In the genomic region with DNA sequence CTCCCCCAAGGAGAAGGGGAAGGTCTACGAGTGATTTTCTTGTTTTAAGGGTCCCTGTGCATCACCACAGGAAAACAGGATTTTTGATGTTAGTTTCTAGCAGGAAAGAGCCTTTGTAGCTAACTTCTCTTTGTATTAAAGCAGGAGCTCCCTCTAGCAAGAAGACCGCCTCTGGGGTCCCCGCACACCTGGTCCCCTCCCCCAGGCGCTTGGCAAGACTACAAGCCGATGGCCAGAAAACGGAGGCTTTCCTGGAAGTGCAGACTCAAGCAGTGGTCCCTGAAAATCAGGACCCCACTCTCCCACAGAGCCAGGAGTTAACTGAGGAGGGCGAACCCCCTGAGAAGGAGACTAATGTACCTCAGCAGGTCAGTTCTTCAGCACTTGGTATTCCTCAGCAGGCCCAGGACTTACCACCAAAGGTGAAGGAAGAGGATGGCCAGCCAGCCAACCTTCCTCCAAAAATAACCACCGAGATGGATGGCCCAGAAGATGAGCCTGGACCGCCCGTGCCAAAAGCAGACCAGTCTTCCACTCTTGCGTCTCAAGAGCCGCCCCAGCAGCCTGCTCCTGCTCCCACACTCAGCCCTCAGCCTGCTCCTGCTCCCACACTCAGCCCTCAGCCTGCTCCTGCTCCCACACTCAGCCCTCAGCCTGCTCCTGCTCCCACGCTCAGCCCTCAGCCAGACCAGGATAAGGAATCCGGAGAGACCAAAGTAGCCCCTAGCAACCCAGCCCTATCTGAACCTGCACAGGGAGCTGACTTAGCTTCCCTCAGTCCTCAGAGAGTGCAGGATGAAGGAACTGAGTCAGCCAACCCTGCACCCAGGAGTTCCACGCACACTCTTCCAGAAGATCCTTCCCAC, we compare ENCODE assay signal across 21 mouse cellular contexts.
DNase-seq lines count a peak whose midpoint lies in the region; ATAC-seq lines count a peak whose summit lies in the region.
"Had no signal": no experiment of that assay in that cellular context is flagged by ENCODE, and none has a peak within 500 bp of the region (broad histone marks: within the 10 kb centered on the region; RNA-seq: fewer than 3 reads in every experiment).

No protein-coding gene starts in this region.

- peaks cover 0 to 2% of the 10 kb centered on the region in 2 experiments; a peak in 1 of 4 replicates for H3K4me1 ChIP-seq in heart, embryonic 14.5 days (ENCODE audit: control insufficient read depth in 2 of 2, insufficient read depth in 2 of 2, low read length in 2 of 2)
- H3K4me1 ChIP-seq in heart, embryonic 12.5 days (replicated peaks) = no peaks in the 10 kb centered on the region; the same call in 1 of the 2 replicates
- H3K4me1 ChIP-seq: forebrain, embryonic 12.5 days; liver, embryonic 13.5 days had no signal

- H3K9ac ChIP-seq in heart, embryonic 14.5 days (ENCODE audit: low read length) = no peak overlapping the region
- no peak overlapping the region for H3K9ac ChIP-seq in heart, embryonic 12.5 days
- H3K9ac ChIP-seq: forebrain, embryonic 12.5 days; liver, embryonic 13.5 days had no signal

- no peak overlapping the region for H3K4me3 ChIP-seq in heart, embryonic 14.5 days (ENCODE audit: control insufficient read depth in 1 of 2, insufficient read depth in 1 of 2, low read depth in 1 of 2, low read length in 2 of 2)
- H3K4me3 ChIP-seq in heart, embryonic 12.5 days = no peak overlapping the region
- H3K4me3 ChIP-seq: forebrain, embryonic 12.5 days; gastrocnemius, adult 2 months; heart, embryonic 10.5 days; liver, embryonic 13.5 days had no signal

- DNase-seq in ovary, adult 18-20 months (ENCODE audit: low spot score) = peak; percentile 26
- no peak for DNase-seq in ovary, postnatal 10 days (ENCODE audit: low spot score)
- peak; percentile 35 for DNase-seq in thymus, postnatal 25 days
- no peak for DNase-seq in thymus, postnatal 10 days (ENCODE audit: low spot score in 2 of 2)
- DNase-seq in adrenal gland, postnatal 10 days = no peak
- DNase-seq: cerebellum, adult 11-12 months; cerebellum, postnatal 10 days; gastrocnemius, adult 2 months; heart, postnatal 14 days; kidney, adult 11 months; layer of hippocampus, adult 9-11 months; liver, embryonic 13.5 days; lung, adult 2 months; lung, postnatal 36 days; midbrain, embryonic 14.5 days; right cerebral cortex, adult 18-20 months had no signal

- peak; percentile 9; the same call in 1 of the 2 replicates for ATAC-seq in heart, embryonic 14.5 days (ENCODE audit: insufficient number of reproducible peaks, insufficient read depth, low FRiP score, low read depth)
- ATAC-seq in heart, embryonic 12.5 days (ENCODE audit: insufficient number of reproducible peaks, low FRiP score) = no peak
- no peak for ATAC-seq in erythroid progenitor cell, adult 5-6 weeks (replicated peaks; ENCODE audit: low FRiP score, poor library complexity, severe bottlenecking)

- H3K36me3 ChIP-seq in heart, embryonic 14.5 days (ENCODE audit: control insufficient read depth, insufficient read depth, low read length) = no peaks in the 10 kb centered on the region
- no peaks in the 10 kb centered on the region for H3K36me3 ChIP-seq in heart, embryonic 12.5 days
- H3K36me3 ChIP-seq: forebrain, embryonic 12.5 days; heart, embryonic 10.5 days; liver, embryonic 13.5 days had no signal

- 72% methylated on average over 15 of the region's 15 CpGs for WGBS in heart, embryonic 14.5 days
- 67% methylated on average over 15 of the region's 15 CpGs for WGBS in heart, embryonic 12.5 days

- H3K4me2 ChIP-seq in heart, embryonic 14.5 days (ENCODE audit: low read length) = no peak overlapping the region
- H3K4me2 ChIP-seq in heart, embryonic 12.5 days = no peak overlapping the region
- H3K4me2 ChIP-seq: forebrain, embryonic 12.5 days; liver, embryonic 13.5 days had no signal

- no peaks in the 10 kb centered on the region for H3K9me3 ChIP-seq in heart, embryonic 14.5 days (ENCODE audit: control insufficient read depth, low read length)
- H3K9me3 ChIP-seq in heart, embryonic 12.5 days (replicated peaks) = 0 out of 2 replicates have a peak, but pooled peaks cover 6% of the 10 kb centered on the region
- H3K9me3 ChIP-seq: forebrain, embryonic 12.5 days; heart, embryonic 10.5 days; liver, embryonic 13.5 days had no signal

- H3K27me3 ChIP-seq in heart, embryonic 14.5 days (ENCODE audit: control insufficient read depth, insufficient read depth, low read length) = no peaks in the 10 kb centered on the region
- no peaks in the 10 kb centered on the region for H3K27me3 ChIP-seq in heart, embryonic 12.5 days (replicated peaks)
- H3K27me3 ChIP-seq: forebrain, embryonic 12.5 days; liver, embryonic 13.5 days had no signal

- H3K27ac ChIP-seq in heart, embryonic 14.5 days (replicated peaks in 1 of 2; ENCODE audit: control insufficient read depth in 1 of 2, insufficient read depth in 1 of 2, low read depth in 2 of 2, low read length in 2 of 2) = no peak overlapping the region
- H3K27ac ChIP-seq in heart, embryonic 12.5 days (ENCODE audit: poor library complexity, severe bottlenecking) = no peak overlapping the region
- H3K27ac ChIP-seq: forebrain, embryonic 12.5 days; gastrocnemius, adult 2 months; heart, embryonic 10.5 days; liver, embryonic 13.5 days had no signal

Comparison
In these comparisons a context has a peak if more than half of its experiments do, and no peak if none do; other contexts are left out.
1. DNase-seq: peak in ovary, adult 18-20 months (single experiment) and thymus, postnatal 25 days (single experiment); none in ovary, postnatal 10 days (single experiment), thymus, postnatal 10 days (0 of 2) and adrenal gland, postnatal 10 days (single experiment).